Mouse (Mus musculus) gastrocnemius, postnatal 14 days (tissue): ENCODE results near the gene Sva. TPM values are rescaled to one million over a fixed set of nuclear protein-coding genes. Genes with fewer than 3 reads are reported as not detected.

ENCODE experiments used
- DNase-seq: peaks from one replicate; pipeline ENCODE4 v3.0.0; 2021; ENCODE audit warnings: mixed read lengths
- intact Hi-C: fragments of 180-260 bp; cut with DNase I; formaldehyde crosslinking; loops from one replicate; pipeline ENCODE4 v1.15.1; 2025; ENCODE audit warnings: low total_unique reads
- long read RNA-seq, 2 experiments: library from polyadenylated mRNA; stranded (forward); transcript quantifications; one replicate each; pipeline ENCODE4 v2.0.0; 2021
- total RNA-seq, 2 experiments: library from RNA; stranded (reverse); gene quantifications; 2 replicates each; pipeline ENCODE4 v1.2.3; 2021

Sva gene
- not detected for total RNA-seq
- long read RNA-seq, experiment 1, result 0 reads
- long read RNA-seq, experiment 2, result 0 reads

GRCm38 (mm10) chr6:42038094-42038493 lies at the start of gene Sva:
Gene Sva, plus strand, starts transcription at chr6:42038394.
- no peak for DNase-seq
- intact Hi-C loops, result no loop called here

Other genes with a start within 250 kb of the Sva start
- not detected for gene Pip, start 190.9 kb upstream of the Sva start, total RNA-seq
- not detected for gene Sval2, start 185.4 kb upstream of the Sva start, total RNA-seq
- gene Sval1, start 86.8 kb upstream of the Sva start, total RNA-seq, result not detected
- gene Sval3, start 70.3 kb upstream of the Sva start, total RNA-seq, result not detected
- not detected for gene Tas2r139, start 102.5 kb downstream of the Sva start, total RNA-seq
- gene Tas2r144, start 176.9 kb downstream of the Sva start, total RNA-seq, result not detected
- 10 to 100 TPM; 18.0 to 18.3 TPM for gene Gstk1, start 207.5 kb downstream of the Sva start, total RNA-seq
- not detected for gene Tmem139, start 223.6 kb downstream of the Sva start, total RNA-seq
- gene Casp2, start 226.6 kb downstream of the Sva start, total RNA-seq, result 1 to 10 TPM; 6.7 to 7.6 TPM
- gene Clcn1, start 248.3 kb downstream of the Sva start, total RNA-seq, result 10 to 100 TPM; 91.9 to 94.4 TPM